Mouse (Mus musculus) forebrain, embryonic 11.5 days (tissue): ENCODE measurements around the gene Fbxo6. TPM values are rescaled to one million over a fixed set of nuclear protein-coding genes. Genes with fewer than 3 reads are reported as not detected.
A peak's percentile ranks its signal among the peaks of the same experiment; 100 is the strongest.
"Not testable (repeated sequence)": the region's sequence is repeated elsewhere in the genome, so short reads cannot be mapped to it uniquely, and the experiment has no call there.

Experiments
- ATAC-seq: fragments of 200-750 bp; cut with Nextera tagmentation; replicated peaks from 2 replicates; pipeline ENCODE4 v1.8.0; 2017; ENCODE audit warnings: moderate TSS enrichment; ENCODE audit not compliant: low FRiP score
- DNase-seq: peaks from one replicate; pipeline ENCODE4 v3.0.0-alpha.2; 2017; ENCODE audit warnings: low spot score
- H3K27ac ChIP-seq: fragments of 300-500 bp; sonication (generic); 2 replicates; pipeline ENCODE4 v1.5.1; 2014; ENCODE audit warnings: low read depth, low read length
- H3K27me3 ChIP-seq: fragments of 300-500 bp; sonication (generic); 2 replicates; pipeline ENCODE4 v1.6.1; 2014; ENCODE audit warnings: mild to moderate bottlenecking, low read length, mixed read lengths; ENCODE audit not compliant: control insufficient read depth, insufficient read depth
- H3K36me3 ChIP-seq: fragments of 300-500 bp; sonication (generic); 2 replicates; pipeline ENCODE4 v1.6.1; 2014; ENCODE audit warnings: mild to moderate bottlenecking, low read length, moderate library complexity, mixed read lengths; ENCODE audit not compliant: control insufficient read depth, insufficient read depth
- H3K4me1 ChIP-seq: fragments of 300-500 bp; sonication (generic); replicated peaks from 2 replicates; pipeline ENCODE4 v1.6.1; 2014; ENCODE audit warnings: low read length, mixed read lengths; ENCODE audit not compliant: control insufficient read depth, insufficient read depth
- H3K4me2 ChIP-seq: fragments of 300-500 bp; sonication (generic); 2 replicates; pipeline ENCODE4 v1.6.1; 2014; ENCODE audit warnings: low read depth, mild to moderate bottlenecking, low read length, moderate library complexity, mixed read lengths; ENCODE audit not compliant: severe bottlenecking
- H3K4me3 ChIP-seq: fragments of 300-500 bp; sonication (generic); 2 replicates; pipeline ENCODE4 v1.5.1; 2014; ENCODE audit warnings: low read depth, low read length
- H3K9ac ChIP-seq: fragments of 300-500 bp; sonication (generic); 2 replicates; pipeline ENCODE4 v1.6.1; 2014; ENCODE audit warnings: low read length
- H3K9me3 ChIP-seq: fragments of 300-500 bp; sonication (generic); 2 replicates; pipeline ENCODE4 v1.6.1; 2016; ENCODE audit warnings: low read length, mixed read lengths; ENCODE audit not compliant: control insufficient read depth
- WGBS: fragments of 180-500 bp; shearing (Covaris S2); extraction: QIAGEN DNeasy Blood & Tissue Kit; methylation state at CpG from one replicate; pipeline ENCODE4 v1.1.7; 2014; 5-methylcytosine and 5-hydroxymethylcytosine counted together
- polyA plus RNA-seq: library from polyadenylated mRNA; unstranded; fragments of >200 nt; fragmentation: Nextera tagmentation; extraction: Ambion mirVana; gene quantifications from 2 replicates; pipeline ENCODE4 v1.2.1, GENCODE M21; 2014

The Fbxo6 gene
- polyA plus RNA-seq: 10.2 and 13.6 TPM in 2 replicates

DNA sequence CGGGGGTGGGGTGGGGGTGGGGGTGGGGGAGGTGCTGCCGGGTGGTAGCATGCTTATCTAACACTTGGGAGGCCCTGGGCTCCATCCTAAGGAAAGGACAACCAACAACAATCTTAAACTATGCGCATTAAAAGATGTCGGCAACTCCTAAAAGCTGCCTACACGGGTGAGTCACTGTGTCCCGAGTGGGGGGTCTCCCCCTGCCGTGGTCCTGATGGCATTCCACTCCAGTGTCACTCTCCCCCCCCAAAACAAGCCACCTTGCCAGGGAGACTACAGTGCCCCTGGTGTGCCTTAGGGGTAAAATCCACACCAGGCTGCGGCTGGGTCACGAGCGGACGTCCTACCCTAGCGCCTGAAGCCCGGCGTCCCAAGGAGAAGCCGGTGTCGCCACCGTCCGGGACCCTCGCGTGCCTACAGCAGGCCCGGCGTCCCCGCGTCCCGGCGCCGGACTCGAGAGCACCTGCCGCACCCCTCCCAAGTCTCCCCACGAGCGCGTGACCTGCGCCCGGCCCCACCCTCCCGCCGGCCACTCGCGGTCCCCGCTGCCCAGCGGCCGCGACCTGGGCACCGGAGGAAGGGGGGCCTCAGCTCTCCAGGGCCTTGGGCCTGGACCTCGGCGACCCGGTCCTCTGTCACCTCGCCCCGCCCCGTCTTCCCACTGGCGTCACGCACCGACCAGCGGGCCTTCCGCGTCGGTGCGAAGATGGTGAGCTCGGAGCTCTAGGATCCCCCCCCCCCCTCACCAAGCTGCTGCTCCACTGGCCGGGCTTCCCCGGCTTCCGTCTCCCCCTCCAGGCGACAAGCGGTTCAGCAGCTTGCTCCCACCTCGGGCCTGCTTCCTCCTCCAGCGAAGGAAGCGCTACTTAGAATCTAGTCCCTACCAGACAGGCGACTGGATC, at the start of gene Fbxo6:
Fbxo6 (minus strand) TSS at position 874 of the 902 bp plus-strand sequence.
- Histone ChIP-seq H3K9ac (peak within 1 kb of the TSS; percentile 74), H3K36me3 (peaks cover 8% of the 10 kb centered on the region; the same call in 1 of the 2 replicates), H3K4me1 (0 out of 2 replicates have a peak, but pooled peaks cover 2% of the 10 kb centered on the region), H3K4me2 (peak within 1 kb of the TSS; percentile 94), H3K27me3 (no peaks in the 10 kb centered on the region), H3K27ac (peak within 1 kb of the TSS; percentile 70), H3K9me3 (no peaks in the 10 kb centered on the region), H3K4me3 (peak within 1 kb of the TSS; percentile 55)
- under 1% methylated on average over 65 of the region's 67 CpGs for WGBS
- peak; percentile 95 for DNase-seq
- peak; percentile 91 for ATAC-seq

DNA sequence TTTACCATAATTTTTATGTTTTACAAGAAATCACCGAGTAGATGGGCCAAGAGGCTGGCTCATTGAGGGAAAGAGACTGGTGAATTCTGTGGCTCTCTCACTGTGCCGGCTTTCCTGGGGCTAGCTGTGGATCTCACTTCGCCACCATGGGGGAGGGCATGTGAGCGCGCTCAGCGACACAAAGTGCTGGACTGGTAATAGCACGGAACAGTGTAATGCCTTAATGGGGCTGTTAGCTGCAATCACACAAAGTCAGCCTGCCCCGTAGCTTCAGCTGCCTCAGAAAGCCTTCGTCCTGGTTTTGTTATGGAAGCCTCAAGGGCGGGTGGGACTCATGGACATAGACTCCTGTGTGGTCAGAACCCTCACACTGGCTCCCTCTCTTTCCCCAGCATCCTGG, 46.8 kb upstream of the Fbxo6 start:
- Histone ChIP-seq H3K4me3 (no peak overlapping the region), H3K27ac (no peak overlapping the region), H3K4me2 (no peak overlapping the region), H3K27me3 (no peaks in the 10 kb centered on the region), H3K4me1 (0 out of 2 replicates have a peak, but pooled peaks cover 2% of the 10 kb centered on the region), H3K9me3 (no peaks in the 10 kb centered on the region), H3K36me3 (no peaks in the 10 kb centered on the region), H3K9ac (no peak overlapping the region)
- 45% methylated on average over 10 of the region's 10 CpGs for WGBS
- ATAC-seq: no peak
- no peak for DNase-seq

DNA sequence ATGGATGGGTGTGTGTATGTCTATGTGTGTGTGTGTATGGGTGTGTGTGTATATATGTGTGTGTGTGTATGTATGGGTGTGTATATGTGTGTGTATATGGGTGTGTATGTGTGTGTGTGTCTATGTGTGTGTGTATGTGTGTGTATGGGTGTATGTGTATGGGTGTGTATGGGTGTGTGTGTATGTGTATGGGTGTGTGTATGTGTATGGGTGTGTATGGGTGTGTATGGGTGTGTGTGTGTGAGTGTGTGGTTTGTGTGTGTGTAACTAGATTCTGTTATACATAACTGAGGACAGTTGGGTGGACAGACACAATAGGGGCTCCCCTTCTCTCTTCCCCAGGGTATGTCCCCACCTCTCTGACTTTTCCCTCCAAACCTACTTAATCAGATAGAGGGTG, 42.5 kb upstream of the Fbxo6 start:
- no peaks in the 10 kb centered on the region for H3K36me3 ChIP-seq
- no peak overlapping the region for H3K4me2 ChIP-seq
- ATAC-seq (no peak), DNase-seq (no peak)
- no peak overlapping the region for H3K27ac ChIP-seq
- H3K9ac ChIP-seq: no peak overlapping the region
- peaks cover 2% of the 10 kb centered on the region; the same call in 1 of the 2 replicates for H3K4me1 ChIP-seq
- H3K4me3 ChIP-seq: no peak overlapping the region
- H3K27me3 ChIP-seq: no peaks in the 10 kb centered on the region
- no peaks in the 10 kb centered on the region; the same call in 1 of the 2 replicates for H3K9me3 ChIP-seq

DNA sequence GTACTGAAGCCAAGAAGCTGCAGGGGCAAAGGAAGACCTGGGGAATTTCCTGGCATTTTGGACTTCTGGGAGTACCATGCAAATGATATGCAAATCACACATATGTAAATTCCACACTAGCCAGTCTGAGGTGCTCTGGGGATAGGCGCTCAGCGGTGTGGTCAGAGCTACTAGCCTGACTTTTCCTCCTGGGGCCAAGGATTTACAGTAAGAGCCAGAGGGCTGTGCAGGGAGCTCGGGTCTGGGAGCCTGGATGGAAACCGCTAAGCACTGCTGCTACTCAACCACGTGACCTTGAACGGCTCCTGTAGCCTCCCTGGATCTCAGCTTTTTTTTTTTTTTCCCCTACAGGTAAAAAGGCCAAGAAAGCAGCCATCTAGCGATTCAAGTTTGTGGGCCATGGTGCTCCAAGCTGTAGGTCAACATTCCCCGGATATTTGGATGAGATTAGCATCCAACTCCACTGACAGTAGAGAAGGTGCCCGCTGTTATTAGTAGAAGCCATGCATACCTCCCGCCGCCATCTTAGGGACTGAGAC, 40.8 kb upstream of the Fbxo6 start:
- no peaks in the 10 kb centered on the region for H3K27me3 ChIP-seq
- H3K4me2 ChIP-seq: no peak overlapping the region
- no peaks in the 10 kb centered on the region; the same call in 1 of the 2 replicates for H3K9me3 ChIP-seq
- no peak overlapping the region for H3K4me3 ChIP-seq
- H3K36me3 ChIP-seq: no peaks in the 10 kb centered on the region
- 36% methylated on average over 11 of the region's 11 CpGs for WGBS
- no peak for DNase-seq
- H3K27ac ChIP-seq: no peak overlapping the region
- no peak for ATAC-seq
- H3K4me1 ChIP-seq: no peaks in the 10 kb centered on the region; the same call in 1 of the 2 replicates
- no peak overlapping the region for H3K9ac ChIP-seq

DNA sequence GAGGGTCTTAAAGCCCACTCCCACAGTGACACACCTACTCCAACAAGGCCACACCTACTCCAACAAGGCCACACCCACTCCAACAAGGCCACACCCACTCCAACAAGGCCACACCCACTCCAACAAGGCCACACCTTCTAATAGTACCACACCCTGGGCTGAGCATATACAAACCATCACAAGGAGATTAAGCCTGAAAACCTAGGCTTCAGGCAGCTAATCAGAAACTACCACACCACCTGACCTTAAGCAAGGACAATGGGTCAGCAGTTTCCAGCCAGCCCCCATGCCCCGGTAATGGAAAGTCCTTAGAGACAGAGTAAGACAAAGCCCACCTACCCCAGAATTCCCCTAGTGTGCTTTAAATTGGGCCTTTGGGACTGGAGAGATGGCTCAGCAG, 36.8 kb upstream of the Fbxo6 start:
- not testable (repeated sequence) for DNase-seq, ATAC-seq, H3K9me3 ChIP-seq, H3K27ac ChIP-seq, H3K27me3 ChIP-seq, H3K36me3 ChIP-seq, H3K4me3 ChIP-seq, H3K4me1 ChIP-seq, H3K9ac ChIP-seq, H3K4me2 ChIP-seq
- WGBS: 89% methylated on average over 1 of the region's 1 CpGs

DNA sequence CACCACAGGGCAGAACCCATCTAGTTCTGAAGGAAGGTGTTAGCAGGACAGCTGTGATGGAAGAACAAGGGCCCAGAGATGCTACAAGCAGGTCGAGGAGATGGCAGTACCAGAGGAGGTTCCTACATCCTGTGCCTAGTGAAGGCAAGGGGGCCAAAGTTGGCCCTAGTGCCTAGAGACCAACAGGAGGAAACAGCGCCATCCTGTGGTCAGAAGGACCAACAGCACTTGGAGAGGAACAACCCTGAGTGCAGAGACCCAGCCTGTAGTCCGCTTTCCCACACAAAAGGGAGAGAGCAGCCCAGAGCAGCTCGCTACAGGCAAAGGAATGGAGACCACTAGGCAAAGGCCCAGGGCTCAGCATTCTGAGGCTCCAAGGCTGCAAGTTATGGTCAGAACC, 33.9 kb upstream of the Fbxo6 start:
- Histone ChIP-seq H3K4me1 (peaks cover 5% of the 10 kb centered on the region; the same call in 1 of the 2 replicates), H3K9me3 (no peaks in the 10 kb centered on the region), H3K36me3 (no peaks in the 10 kb centered on the region), H3K4me2 (no peak overlapping the region), H3K4me3 (no peak overlapping the region), H3K27ac (no peak overlapping the region), H3K9ac (no peak overlapping the region), H3K27me3 (0 out of 2 replicates have a peak, but pooled peaks cover 2% of the 10 kb centered on the region)
- ATAC-seq (no peak), DNase-seq (no peak)
- 70% methylated on average over 4 of the region's 4 CpGs for WGBS

DNA sequence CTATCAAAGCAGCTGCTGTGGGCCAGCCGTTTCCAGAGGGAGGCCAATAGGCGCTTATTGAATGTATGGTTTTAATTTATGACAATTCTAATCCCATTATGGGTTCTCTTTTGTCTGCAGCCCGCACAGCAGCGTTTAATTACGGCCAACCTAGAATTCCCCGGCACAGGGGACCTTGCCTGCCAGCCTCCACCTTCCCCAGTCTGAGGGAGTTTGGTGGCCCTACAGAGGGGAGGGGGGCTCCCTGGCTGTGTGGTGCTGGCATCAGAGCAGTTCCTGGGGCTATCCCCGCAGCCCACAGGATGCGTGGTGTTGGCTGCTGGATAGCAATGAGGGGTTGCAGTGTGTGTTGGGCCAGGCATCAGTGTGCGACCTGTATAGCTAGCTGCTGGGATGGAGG, 32.6 kb upstream of the Fbxo6 start:
- H3K9ac ChIP-seq: no peak overlapping the region
- peaks cover 5% of the 10 kb centered on the region; the same call in 1 of the 2 replicates for H3K4me1 ChIP-seq
- H3K4me3 ChIP-seq: no peak overlapping the region
- ATAC-seq: no peak
- DNase-seq: no peak
- WGBS: 30% methylated on average over 9 of the region's 9 CpGs
- H3K27me3 ChIP-seq: 0 out of 2 replicates have a peak, but pooled peaks cover 2% of the 10 kb centered on the region
- no peaks in the 10 kb centered on the region for H3K36me3 ChIP-seq
- no peak overlapping the region for H3K4me2 ChIP-seq
- no peaks in the 10 kb centered on the region for H3K9me3 ChIP-seq
- H3K27ac ChIP-seq: no peak overlapping the region

DNA sequence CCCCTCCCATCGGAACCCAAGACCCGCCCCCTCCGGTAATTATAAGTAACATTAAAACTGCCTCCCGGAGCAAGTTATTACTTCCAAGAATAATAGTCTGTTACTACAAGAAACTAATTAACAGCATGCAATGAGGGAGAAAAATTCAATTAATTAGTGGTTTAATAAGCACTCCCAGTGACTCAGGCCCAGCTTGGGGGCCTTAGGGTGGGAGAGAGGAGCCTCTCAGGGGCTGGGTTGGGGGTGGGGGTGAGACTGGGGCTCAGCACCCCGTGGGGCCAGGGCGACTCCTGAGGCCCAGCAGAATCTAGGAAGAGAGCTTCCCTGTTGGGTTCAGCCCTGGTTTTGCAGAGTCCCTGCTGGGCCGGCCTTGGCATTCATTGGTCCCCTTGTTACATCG, 30.4 kb upstream of the Fbxo6 start:
- H3K36me3 ChIP-seq: no peaks in the 10 kb centered on the region
- H3K9ac ChIP-seq: no peak overlapping the region
- peaks cover 7% of the 10 kb centered on the region for H3K27me3 ChIP-seq
- H3K4me1 ChIP-seq: peaks cover 5% of the 10 kb centered on the region; the same call in 1 of the 2 replicates
- no peak overlapping the region for H3K4me2 ChIP-seq
- no peak overlapping the region for H3K4me3 ChIP-seq
- ATAC-seq (peak; percentile 60), DNase-seq (peak; percentile 66)
- no peak overlapping the region for H3K27ac ChIP-seq
- WGBS: 25% methylated on average over 8 of the region's 8 CpGs
- no peaks in the 10 kb centered on the region for H3K9me3 ChIP-seq
